Mouse (Mus musculus) common myeloid progenitor, adult 5-6 weeks (primary cell): ENCODE measurements around the gene Lrmda. TPM values are rescaled to one million over a fixed set of nuclear protein-coding genes. Genes with fewer than 3 reads are reported as not detected.
"Not testable (repeated sequence)": the region's sequence is repeated elsewhere in the genome, so short reads cannot be mapped to it uniquely, and the experiment has no call there.

Experiments
- ATAC-seq: replicated peaks from 2 replicates; pipeline ENCODE4 v1.8.0; 2016; ENCODE audit warnings: low read depth, mild to moderate bottlenecking, moderate TSS enrichment, inconsistent platforms; ENCODE audit not compliant: poor library complexity, severe bottlenecking
- total RNA-seq: library from RNA; stranded (forward); fragments of 200-1000, 187-1606 nt; gene quantifications from 2 replicates; pipeline ENCODE4 v1.2.3, GENCODE M21; 2017

Lrmda gene
- total RNA-seq, 1 experiment from 2014 or later = 13.2 TPM

GRCm38 (mm10) chr14:22742527-22742926 is 723.0 kb downstream of the Lrmda start:
- ATAC-seq = no peak

DNA sequence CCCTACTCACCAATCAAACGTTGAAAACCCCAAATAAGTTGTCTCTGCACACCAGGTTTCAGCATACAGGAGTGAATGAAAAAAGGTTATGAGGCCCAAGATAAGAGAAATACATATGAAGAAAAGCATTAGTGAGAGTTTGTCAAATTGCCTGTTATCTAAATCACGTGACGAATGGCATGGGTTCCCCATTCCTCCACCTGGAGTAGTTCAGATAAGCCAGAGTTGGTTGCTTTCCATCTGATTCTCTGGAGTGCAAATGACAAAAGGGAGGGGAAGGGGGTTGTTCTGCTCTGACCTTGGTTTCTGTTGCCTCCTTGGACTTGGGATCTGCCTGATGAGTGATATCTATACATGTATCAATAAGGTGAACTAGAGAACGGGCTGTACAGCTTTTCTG is 723.8 kb downstream of the Lrmda start:
- no peak for ATAC-seq

GRCm38 (mm10) chr14:22744701-22745100 is 725.2 kb downstream of the Lrmda start:
- ATAC-seq = no peak

GRCm38 (mm10) chr14:22745263-22745881 is 725.9 kb downstream of the Lrmda start:
- ATAC-seq = no peak

DNA sequence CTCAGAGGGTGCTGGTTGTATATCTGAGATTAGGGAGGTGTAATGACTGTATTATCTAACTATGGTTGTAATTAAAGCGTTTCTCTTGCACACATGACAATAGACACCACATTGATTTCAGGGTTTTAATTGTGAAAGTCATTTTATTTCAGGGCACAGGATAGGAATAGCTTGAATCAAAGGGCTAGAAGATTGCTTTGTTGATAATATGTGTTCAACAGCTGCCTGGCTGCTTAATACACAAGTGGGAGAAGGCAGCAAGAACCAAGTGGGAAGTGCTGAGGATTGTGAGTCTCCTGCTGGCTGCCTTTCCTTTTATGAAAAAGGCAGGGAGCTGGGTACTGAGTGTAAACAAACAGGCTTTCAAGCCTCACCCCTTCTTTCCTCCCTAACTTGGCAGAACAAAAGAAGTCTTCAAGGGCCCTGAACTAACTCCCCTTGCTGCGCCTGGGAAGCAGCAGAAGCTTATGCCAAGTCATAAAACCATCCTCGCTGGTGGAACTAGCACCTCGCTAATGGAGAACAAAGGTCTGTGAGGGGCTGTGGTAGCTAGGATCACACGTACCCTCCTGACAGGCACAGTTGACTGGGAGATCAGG is 726.5 kb downstream of the Lrmda start:
- ATAC-seq = no peak

DNA sequence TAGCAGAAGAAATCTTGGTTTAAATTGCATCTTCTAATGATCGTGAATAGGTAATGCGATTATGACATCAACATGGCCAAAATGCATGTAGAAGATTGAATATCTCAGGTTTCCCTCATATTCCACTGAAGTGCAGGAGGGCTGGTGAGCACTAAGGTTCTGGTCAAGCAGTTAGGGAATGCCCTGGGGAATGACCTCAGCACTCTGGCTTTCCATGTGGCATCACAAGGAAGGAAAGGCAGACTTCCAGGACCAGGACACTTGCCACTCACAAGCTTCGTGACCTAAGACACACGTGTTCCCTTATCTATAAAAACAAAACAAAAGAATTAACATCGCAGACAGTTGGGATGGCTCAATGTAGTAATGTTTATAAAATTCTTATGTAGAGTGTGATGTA is 728.3 kb downstream of the Lrmda start:
- no peak for ATAC-seq

DNA sequence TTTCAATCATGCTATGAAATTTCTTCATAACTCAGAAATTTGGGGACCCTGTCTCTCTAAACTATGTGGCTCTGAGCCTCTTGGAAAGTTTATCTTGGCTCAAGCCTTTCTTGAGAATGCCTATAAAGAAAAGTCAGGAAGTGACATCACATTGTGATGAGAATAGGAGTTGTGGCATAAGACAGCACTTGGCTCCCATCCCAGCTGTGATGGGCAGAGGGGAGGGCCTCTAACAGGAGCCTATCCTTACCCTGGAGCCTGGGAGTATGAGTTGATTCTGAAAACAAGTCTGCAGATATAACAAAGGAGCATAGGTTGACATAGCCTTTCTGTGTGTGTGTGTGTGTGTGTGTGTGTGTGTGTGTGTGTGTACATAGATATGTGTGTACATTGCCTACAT is 730.9 kb downstream of the Lrmda start:
- ATAC-seq = peak; percentile 64

- no peak for ATAC-seq
Observed at GRCm38 (mm10) chr14:22751290-22751689, 731.8 kb downstream of the Lrmda start.

- peak; percentile 61 for ATAC-seq
Observed at GRCm38 (mm10) chr14:22754633-22755032, 735.1 kb downstream of the Lrmda start.

- no peak for ATAC-seq
Observed at GRCm38 (mm10) chr14:22757493-22757892, 738.0 kb downstream of the Lrmda start.

GRCm38 (mm10) chr14:22759216-22759615 is 739.7 kb downstream of the Lrmda start:
- ATAC-seq = no peak

DNA sequence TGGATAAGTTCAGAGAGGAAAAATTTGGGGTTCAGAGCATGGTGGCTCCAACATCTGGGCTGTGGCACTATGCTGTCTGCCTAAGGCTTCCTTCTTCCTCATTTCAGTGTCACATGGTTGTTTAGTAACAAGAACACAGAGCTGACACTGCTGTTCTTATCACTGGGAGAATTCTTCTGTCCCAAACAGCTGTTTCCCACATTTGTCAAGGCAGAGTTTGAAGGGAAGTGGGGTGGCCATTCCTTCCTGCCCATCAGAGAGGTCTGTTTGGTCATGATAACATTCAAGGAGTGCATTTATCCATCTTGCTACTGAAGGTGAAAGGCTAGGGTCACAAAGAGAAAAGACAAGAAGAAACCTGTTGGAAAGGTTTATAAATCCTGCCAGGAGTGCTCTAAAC is 740.2 kb downstream of the Lrmda start:
- ATAC-seq = peak; percentile 88

GRCm38 (mm10) chr14:22760241-22761039 is 740.9 kb downstream of the Lrmda start:
- ATAC-seq = no peak; the same call in 1 of the 2 replicates

DNA sequence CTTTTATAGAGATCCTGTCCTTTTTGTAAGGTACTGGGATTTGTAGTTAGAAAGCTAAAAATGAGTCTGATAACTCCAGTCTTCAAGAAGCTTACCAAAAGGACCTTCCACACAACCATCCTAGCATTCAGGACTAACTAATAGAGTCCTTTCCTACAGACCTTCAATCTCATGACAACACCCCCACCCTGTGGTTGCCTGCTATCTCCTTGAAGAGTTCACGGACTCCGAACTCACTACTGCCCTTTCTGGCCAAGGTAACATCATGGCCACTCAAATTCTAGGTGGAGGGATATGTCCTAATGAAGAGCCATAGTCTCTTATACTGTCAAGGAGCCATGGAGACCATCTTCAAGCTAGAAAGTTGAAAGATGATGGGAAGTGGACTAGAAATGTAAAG is 762.2 kb downstream of the Lrmda start:
- ATAC-seq = peak; percentile 59

- no peak for ATAC-seq
Observed at GRCm38 (mm10) chr14:22782365-22782764, 762.9 kb downstream of the Lrmda start.

DNA sequence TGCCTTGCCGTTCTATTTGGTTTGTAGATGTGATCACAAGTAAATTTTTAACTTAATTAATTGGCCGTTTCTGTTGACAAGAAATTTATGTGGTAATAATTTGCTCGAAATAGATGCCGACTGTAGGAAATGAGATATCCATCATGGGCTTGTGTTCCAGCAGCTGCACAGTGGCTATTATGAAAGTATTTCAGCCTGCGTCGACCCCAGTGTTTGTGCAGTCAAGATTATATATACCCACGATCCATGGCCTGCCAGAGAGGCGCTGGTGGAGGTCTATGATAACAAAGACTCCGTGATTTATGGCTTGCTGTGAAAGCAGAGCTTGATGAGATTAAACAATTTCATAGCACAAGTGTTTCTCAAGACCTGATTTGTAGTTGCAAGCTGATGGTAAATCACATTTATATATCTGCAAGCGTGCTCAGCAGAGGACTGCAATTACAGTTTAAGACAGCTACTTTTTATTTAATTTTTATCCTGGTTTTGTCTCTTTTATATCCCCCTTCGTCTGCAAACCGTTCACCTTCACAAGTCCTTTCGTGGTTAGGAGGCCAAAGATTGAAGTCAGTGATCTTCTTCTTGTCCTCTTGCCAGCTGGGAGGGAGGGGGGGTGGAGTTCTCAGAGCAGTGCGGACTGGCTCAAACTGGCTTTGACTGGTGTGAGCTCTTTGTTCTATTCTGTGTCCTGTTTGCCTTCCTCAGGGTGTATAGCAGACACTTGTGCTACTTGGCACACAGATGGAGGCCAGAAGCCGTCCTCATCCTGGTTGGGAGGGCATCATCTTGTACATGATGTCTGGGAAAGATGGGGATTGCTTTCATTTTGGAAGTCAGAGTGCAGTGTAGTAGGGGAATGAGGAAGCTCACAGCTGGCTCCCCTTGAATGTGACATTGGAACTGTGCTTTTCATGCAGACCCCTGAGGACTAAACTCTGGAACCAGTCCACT is 764.0 kb downstream of the Lrmda start:
- peak; percentile 91 for ATAC-seq

GRCm38 (mm10) chr14:22800020-22800419 is 780.5 kb downstream of the Lrmda start:
- no peak for ATAC-seq

GRCm38 (mm10) chr14:22800871-22801636 is 781.5 kb downstream of the Lrmda start:
- ATAC-seq = peak; percentile 95

DNA sequence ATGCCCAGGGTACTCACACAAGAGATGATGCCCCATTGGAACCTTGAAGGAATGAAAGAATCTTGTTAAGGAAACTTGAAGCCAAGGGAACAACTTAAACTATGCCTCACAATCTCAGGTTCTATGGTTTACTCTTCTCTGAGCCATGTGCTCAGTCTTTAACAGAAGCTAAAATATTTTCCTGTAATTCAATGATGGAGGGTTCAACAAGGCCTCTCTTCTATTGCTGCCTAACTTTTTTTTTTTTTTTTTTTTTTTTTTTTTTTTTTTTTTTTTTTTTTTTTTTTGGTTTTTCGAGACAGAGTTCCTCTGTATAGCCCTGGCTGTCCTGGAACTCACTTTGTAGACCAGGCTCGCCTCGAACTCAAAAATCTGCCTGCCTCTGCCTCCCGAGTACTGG is 782.2 kb downstream of the Lrmda start:
- ATAC-seq = not testable (repeated sequence)
